Mouse (Mus musculus) heart, postnatal 10 days (tissue): ENCODE data around the gene Krtap2-4. TPM values are rescaled to one million over a fixed set of nuclear protein-coding genes. Genes with fewer than 3 reads are reported as not detected.
A peak's percentile ranks its signal among the peaks of the same experiment; 100 is the strongest.

ENCODE experiments used
- DNase-seq, 2 experiments: peaks; one replicate each; pipeline ENCODE4 v3.0.0; 2021
- intact Hi-C: fragments of 180-260 bp; cut with DNase I; formaldehyde crosslinking; loops from one replicate; pipeline ENCODE4 v1.15.1; 2025
- total RNA-seq, 2 experiments: library from RNA; stranded (reverse); gene quantifications; 2 replicates each; pipeline ENCODE4 v1.2.3; 2021

Gene Krtap2-4
- total RNA-seq, 2 experiments from 2014 or later = not detected

DNA sequence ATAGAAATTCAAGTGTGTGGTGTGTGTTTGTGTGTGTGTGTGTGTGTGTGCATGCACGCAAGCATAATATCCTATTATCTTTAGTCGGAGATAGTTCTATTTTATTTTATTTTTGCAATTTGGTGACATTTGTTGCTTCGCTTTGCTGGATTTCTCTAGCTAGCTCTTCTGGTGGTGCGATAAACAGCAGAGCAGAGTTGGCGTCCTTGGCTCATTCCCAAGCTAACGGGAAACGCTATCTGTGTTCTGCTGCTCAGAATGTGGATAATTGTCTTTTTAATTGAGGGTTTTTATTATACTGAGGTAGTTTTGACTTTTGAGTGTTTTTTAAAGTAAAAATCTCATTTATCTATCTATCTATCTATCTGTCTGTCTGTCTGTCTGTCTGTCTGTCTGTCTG, 29.6 kb downstream of the Krtap2-4 start:
- intact Hi-C loops = no loop called here
- DNase-seq = no peak

DNA sequence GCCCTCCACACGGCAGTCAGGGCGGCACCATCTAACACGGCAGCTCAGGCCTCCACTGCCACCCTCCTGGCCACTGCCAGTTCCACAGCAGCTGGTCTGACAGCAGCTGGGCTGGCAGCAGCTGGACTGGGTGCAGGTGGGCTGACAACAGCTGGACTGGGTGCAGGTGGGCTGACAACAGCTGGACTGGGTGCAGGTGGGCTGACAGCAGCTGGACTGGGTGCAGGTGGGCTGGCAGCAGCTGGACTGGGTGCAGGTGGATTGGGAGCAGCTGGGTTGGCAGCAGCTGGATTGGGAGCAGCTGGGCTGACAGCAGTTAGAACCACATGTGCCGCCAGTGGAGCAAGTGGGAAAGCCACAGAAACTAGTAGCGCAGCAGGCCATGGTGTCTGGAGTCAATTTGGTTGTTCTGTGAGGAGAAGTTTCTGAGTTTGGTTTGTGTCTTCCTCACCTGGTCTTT, 31.4 kb downstream of the Krtap2-4 start, which contains the start of gene Krtap1-4:
Krtap1-4 (minus strand) TSS at position 410 of the 460 bp plus-strand sequence.
- intact Hi-C loops = no loop called here
- DNase-seq = no peak

DNA sequence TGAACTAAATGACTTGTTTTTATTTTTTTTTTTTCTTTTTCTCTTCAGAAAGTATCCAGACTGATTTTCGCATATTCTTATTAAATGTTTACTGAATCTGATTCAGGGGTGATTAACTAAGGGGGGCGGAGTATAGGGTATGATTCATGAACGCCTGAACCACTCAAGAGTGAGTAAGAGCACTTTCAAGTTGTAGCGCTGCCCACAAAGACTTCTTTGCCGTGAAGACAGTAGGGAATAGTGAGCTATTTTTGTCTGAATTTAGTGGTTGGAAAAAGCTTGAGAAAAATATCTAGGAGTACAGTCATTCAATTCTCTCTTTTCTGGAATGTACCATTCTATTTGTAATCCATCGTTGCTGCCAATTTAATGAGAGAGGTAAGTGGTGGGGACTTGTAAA, 33.1 kb downstream of the Krtap2-4 start:
- no peak for DNase-seq
- intact Hi-C loops = no loop called here

DNA sequence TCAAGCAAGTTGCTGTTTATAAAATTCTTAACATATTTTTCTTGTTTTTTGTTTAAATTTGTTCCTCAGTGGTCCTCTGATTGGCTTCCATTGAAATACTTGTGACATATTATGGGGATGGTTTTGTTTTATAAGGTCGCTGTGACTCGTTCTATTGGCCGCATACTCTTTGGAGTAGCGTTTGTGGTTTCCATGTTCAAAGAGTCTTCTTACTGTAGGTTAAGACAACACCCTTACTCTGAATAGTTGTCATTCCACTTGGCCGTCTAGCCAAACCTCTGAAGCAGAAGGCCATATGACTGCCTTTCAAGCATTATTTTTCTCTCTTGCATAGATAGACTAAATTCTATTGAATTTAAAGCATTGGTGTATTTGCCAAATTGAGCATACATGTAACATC, 33.6 kb downstream of the Krtap2-4 start:
- no peak for DNase-seq
- intact Hi-C loops = no loop called here

DNA sequence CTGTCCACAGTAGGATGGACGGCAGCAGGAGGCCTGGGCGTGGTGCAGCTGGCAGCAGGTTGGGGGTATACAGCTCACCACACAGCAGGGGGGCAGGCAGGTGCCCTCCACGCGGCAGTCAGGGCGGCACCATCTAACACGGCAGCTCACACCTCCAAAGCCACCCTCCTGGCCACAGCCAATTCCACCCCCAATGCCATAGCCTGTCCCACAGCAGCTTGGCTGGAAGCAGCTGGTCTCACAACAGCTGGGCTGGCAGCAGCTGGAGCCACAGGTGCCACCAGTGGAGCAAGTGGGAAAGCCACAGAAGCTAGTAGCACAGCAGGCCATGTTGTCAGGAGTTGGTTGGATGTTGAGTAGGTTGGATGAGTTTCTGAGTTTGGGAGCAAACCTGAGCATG, 34.0 kb downstream of the Krtap2-4 start, which contains the start of gene Krtap1-5:
Krtap1-5 (minus strand) TSS at position 381 of the 400 bp plus-strand sequence.
- intact Hi-C loops = no loop called here
- DNase-seq = no peak

DNA sequence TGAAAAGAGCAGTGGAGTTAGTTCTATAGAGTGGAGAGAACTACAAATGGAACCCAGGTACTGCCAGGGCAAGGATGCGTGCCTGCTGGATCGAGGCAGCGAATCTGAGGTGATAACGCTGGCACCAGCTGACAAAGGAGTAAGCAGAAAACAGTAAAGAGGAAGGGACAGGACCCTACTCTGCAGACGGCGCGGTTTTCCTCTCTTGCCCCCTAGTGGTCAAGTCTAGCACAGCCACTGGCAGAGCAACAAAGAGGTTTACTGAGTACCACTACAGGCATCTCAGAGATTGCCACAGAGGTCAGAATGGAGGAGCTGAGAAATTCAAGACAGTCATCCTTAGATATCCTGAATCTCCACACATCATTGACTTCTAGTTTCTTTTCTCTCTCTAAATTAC, 40.5 kb downstream of the Krtap2-4 start:
- peak; percentile 65 to 78 for DNase-seq
- intact Hi-C loops = loop anchor here (1.0 kb wide), 1 partner anchor 110 kb away; no protein-coding TSS in a partner anchor

DNA sequence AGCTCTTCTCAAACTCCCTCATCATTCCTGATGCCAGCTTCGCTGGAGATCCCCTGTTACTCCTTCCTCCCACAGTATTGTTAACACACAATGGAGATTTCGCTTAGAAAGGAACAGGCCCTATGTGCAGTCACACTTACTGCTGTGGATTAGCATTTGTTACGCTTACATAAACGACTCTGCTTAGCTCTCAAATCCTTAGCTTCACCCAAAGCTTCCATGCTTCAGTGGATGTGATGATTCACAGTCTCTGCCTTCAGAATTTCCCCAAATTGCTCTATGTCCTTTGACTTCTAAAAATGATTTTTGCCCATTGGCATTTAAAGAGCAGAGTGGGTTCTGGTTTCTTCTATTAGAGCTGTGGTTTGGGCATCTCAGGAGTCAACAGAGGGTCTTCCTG, 41.5 kb downstream of the Krtap2-4 start:
- DNase-seq = no peak
- intact Hi-C loops = no loop called here

DNA sequence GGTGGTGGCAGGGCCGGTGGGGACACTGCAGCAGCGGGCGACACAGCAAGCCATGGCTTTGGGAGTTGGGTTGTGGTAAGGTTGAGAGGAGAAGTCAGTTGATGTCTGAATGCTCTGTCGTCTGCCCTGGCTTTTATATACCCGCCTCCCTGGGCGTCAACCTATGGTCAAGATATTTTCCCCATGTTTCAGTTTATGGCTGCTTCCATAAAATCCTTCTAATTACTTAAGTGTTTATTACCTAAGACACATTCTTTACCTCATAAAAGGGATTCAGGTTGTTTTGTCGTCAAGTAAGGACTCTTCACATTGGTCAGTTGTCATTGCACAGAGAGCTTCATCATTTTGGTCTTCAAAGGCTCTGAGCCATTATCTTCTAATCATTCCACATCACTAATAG, 48.1 kb downstream of the Krtap2-4 start, which contains the start of gene Krtap3-1:
Krtap3-1 (minus strand) TSS at position 101 of the 400 bp plus-strand sequence.
- intact Hi-C loops = no loop called here
- no peak for DNase-seq

Other genes with a start within 250 kb of the Krtap2-4 start
- gene Krt28, start 239.9 kb downstream of the Krtap2-4 start, total RNA-seq = not detected
- gene Krt10, start 225.5 kb downstream of the Krtap2-4 start, total RNA-seq = 1 to 10 TPM; 6.8 to 9.7 TPM
- gene Krt12, start 192.6 kb downstream of the Krtap2-4 start, total RNA-seq = not detected
- gene Krt20, start 176.7 kb downstream of the Krtap2-4 start, total RNA-seq = under 1 TPM; 0.26 to 0.30 TPM
- under 1 TPM in 1 of 2 experiments, not detected in 1; 0.17 TPM for gene Krt23, start 121.7 kb downstream of the Krtap2-4 start, total RNA-seq
- not detected for gene Krt39, start 93.5 kb downstream of the Krtap2-4 start, total RNA-seq
- not detected for gene Krt40, start 71.7 kb downstream of the Krtap2-4 start, total RNA-seq
- gene Krtap3-3, start 64.0 kb downstream of the Krtap2-4 start, total RNA-seq = not detected
- not detected for gene Krtap3-2, start 58.0 kb downstream of the Krtap2-4 start, total RNA-seq
- not detected for gene Gm11939, start 55.4 kb downstream of the Krtap2-4 start, total RNA-seq
- gene Krtap3-1, start 48.2 kb downstream of the Krtap2-4 start, total RNA-seq = not detected
- gene Krtap1-5, start 33.8 kb downstream of the Krtap2-4 start, total RNA-seq = not detected
- not detected for gene Krtap1-4, start 31.2 kb downstream of the Krtap2-4 start, total RNA-seq
- not detected for gene Krtap1-3, start 23.5 kb downstream of the Krtap2-4 start, total RNA-seq
- not detected for gene Krtap9-3, start 16.7 kb downstream of the Krtap2-4 start, total RNA-seq
- not detected for gene Gm11938, start 11.5 kb downstream of the Krtap2-4 start, total RNA-seq
- not detected for gene Gm11937, start 4.7 kb downstream of the Krtap2-4 start, total RNA-seq
- not detected for gene Gm11562, start 5.6 kb upstream of the Krtap2-4 start, total RNA-seq
- gene Krtap4-1, start 13.4 kb upstream of the Krtap2-4 start, total RNA-seq = not detected
- gene Krtap4-2, start 20.2 kb upstream of the Krtap2-4 start, total RNA-seq = not detected
- not detected for gene Krtap4-7, start 29.2 kb upstream of the Krtap2-4 start, total RNA-seq
- gene Gm11555, start 35.4 kb upstream of the Krtap2-4 start, total RNA-seq = not detected
- not detected for gene Gm11563, start 44.1 kb upstream of the Krtap2-4 start, total RNA-seq
- not detected for gene Krtap4-6, start 51.1 kb upstream of the Krtap2-4 start, total RNA-seq
- gene Gm14190, start 75.9 kb upstream of the Krtap2-4 start, total RNA-seq = not detected
- gene Gm14180, start 119.4 kb upstream of the Krtap2-4 start, total RNA-seq = not detected
- gene Gm11595, start 158.1 kb upstream of the Krtap2-4 start, total RNA-seq = not detected
- gene Krtap4-8, start 165.9 kb upstream of the Krtap2-4 start, total RNA-seq = not detected
- gene Krtap4-9, start 170.4 kb upstream of the Krtap2-4 start, total RNA-seq = not detected
- not detected for gene Gm11596, start 178.6 kb upstream of the Krtap2-4 start, total RNA-seq
- gene Gm11569, start 184.1 kb upstream of the Krtap2-4 start, total RNA-seq = not detected
- not detected for gene Gm11554, start 189.6 kb upstream of the Krtap2-4 start, total RNA-seq
- gene Krtap4-13, start 195.0 kb upstream of the Krtap2-4 start, total RNA-seq = not detected
- gene Gm11564, start 200.8 kb upstream of the Krtap2-4 start, total RNA-seq = not detected
- gene 2300003K06Rik, start 223.2 kb upstream of the Krtap2-4 start, total RNA-seq = not detected
- gene Krtap4-16, start 236.8 kb upstream of the Krtap2-4 start, total RNA-seq = not detected
- not detected for gene Gm11568, start 243.1 kb upstream of the Krtap2-4 start, total RNA-seq
- not detected for gene Gm11559, start 249.6 kb upstream of the Krtap2-4 start, total RNA-seq